Mouse (Mus musculus): Measurements from ENCODE around the gene Il17rd. TPM values are rescaled to one million over a fixed set of nuclear protein-coding genes. Genes with fewer than 3 reads are reported as not detected.

Il17rd gene
- polyA plus RNA-seq, 1 experiment from 2014 or later = 0.06 TPM

DNA sequence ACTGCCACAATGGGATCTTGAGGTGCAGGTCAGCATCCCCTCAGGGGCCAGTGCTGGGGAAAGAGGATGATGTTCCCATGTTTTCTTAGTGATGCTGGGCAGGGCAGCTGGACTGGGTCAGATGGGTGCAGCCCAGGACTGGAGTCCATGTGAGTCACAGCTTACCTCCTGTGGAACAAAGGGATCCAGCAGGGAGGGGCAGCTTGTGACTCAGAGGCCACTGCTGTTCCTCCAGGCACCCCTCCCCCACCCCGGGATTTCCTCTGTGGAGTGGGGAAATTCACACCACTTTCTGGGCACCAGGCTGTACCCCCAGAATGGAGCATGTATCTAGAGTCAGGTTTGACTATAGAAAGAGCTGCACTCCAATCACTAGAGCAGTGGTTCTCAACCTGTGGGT lies 92.8 kb downstream of the Il17rd start:
- no peaks in the 10 kb centered on the region for H3K79me2 ChIP-seq (ENCODE audit: inconsistent target)
- H3K27ac ChIP-seq = no peak overlapping the region
- H3K4me3 ChIP-seq (ENCODE audit: inconsistent target) = no peak overlapping the region
- WGBS (ENCODE audit: missing documents) = 67% methylated on average over 1 of the region's 1 CpGs
- H3K36me3 ChIP-seq (ENCODE audit: inconsistent target) = no peaks in the 10 kb centered on the region

DNA sequence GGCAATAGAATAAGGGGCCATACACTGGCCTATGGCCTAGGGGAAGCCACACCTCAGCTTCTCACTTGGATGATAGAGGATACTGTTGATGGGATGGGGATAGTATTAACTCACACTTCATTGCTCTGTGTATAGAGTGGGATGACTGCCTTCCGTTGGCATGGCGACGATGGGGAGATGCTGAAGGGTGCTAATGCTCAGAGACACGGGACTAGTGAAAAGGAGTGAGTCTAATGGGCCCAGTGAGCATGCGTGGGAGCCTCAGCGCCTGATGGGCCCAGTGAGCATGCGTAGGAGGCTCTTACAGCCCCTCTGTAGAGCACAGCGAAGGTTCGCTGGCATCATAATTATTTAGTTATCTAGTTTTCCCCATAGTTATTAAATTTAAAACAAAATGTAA lies 100.2 kb downstream of the Il17rd start:
- Histone ChIP-seq H3K36me3 (ENCODE audit: inconsistent target) (no peaks in the 10 kb centered on the region), H3K4me3 (ENCODE audit: inconsistent target) (no peak overlapping the region), H3K79me2 (ENCODE audit: inconsistent target) (no peaks in the 10 kb centered on the region), H3K27ac (no peak overlapping the region)
- WGBS (ENCODE audit: missing documents) = 92% methylated on average over 9 of the region's 9 CpGs

DNA sequence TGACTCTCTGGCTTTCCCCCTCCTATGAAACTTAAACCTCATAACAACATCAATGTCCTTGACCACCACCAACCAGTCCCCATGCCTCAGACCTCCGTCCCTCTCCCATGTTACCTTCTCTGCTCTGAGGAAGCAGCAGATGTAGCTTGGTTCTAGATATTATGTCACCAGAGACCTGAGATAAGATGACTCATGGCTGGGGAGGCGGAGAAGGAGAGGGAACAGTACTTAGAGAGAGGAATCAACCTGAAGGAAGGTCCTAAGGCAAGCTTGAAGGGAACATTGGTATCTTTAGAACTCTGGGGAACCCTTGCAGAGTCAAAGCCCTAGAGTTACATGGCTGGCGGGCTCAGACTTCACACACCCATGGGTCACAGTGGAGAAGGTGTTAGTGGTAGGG lies 101.2 kb downstream of the Il17rd start:
- H3K36me3 ChIP-seq (ENCODE audit: inconsistent target) = no peaks in the 10 kb centered on the region
- 90% methylated on average over 3 of the region's 3 CpGs for WGBS (ENCODE audit: missing documents)
- H3K79me2 ChIP-seq (ENCODE audit: inconsistent target) = no peaks in the 10 kb centered on the region
- H3K27ac ChIP-seq = no peak overlapping the region
- no peak overlapping the region for H3K4me3 ChIP-seq (ENCODE audit: inconsistent target)

DNA sequence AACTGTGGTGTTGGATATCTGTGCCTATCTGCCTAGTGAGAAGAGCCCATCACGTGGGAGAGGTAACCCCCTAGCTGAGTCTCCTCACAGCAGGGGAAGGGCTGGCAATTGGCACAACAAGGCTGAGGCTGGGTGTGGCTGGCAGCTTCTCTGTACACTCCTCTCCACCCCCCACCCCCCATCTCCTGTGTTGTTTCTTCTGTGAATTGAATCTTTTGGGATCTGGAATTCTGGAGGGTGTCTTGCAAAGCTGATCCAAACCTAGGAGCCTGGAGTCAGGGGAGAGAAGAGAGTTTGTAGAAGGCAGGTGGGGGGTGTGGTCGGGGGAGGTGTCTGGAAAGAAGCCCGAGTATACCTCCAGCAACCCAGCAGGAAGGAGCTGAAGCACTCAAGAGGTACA lies 102.7 kb downstream of the Il17rd start:
- 39% methylated on average over 3 of the region's 3 CpGs for WGBS (ENCODE audit: missing documents)
- Histone ChIP-seq H3K4me3 (ENCODE audit: inconsistent target) (no peak overlapping the region), H3K79me2 (ENCODE audit: inconsistent target) (no peaks in the 10 kb centered on the region), H3K36me3 (ENCODE audit: inconsistent target) (no peaks in the 10 kb centered on the region), H3K27ac (no peak overlapping the region)

DNA sequence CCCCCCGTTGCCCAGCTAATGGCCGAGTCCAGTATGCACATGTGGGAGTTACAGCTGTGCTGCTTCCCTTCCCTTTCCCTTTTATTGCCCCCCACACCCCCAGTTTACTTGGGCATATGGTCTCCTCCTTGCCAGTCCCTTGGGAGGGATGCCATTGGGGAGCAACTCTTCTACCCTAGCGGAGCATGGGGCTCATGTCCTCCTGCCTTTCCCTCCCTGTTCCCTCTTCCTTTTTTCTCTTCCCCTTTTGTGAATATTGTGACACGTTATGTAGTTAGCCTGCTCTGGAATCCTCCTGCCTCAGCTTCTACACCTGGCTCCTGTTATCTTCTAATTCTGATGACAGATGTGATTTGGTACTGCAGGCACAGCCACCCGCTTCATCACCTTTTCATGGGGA lies 103.9 kb downstream of the Il17rd start:
- Histone ChIP-seq H3K36me3 (ENCODE audit: inconsistent target) (no peaks in the 10 kb centered on the region), H3K79me2 (ENCODE audit: inconsistent target) (no peaks in the 10 kb centered on the region), H3K27ac (no peak overlapping the region), H3K4me3 (ENCODE audit: inconsistent target) (no peak overlapping the region)
- WGBS (ENCODE audit: missing documents) = 52% methylated on average over 3 of the region's 5 CpGs

DNA sequence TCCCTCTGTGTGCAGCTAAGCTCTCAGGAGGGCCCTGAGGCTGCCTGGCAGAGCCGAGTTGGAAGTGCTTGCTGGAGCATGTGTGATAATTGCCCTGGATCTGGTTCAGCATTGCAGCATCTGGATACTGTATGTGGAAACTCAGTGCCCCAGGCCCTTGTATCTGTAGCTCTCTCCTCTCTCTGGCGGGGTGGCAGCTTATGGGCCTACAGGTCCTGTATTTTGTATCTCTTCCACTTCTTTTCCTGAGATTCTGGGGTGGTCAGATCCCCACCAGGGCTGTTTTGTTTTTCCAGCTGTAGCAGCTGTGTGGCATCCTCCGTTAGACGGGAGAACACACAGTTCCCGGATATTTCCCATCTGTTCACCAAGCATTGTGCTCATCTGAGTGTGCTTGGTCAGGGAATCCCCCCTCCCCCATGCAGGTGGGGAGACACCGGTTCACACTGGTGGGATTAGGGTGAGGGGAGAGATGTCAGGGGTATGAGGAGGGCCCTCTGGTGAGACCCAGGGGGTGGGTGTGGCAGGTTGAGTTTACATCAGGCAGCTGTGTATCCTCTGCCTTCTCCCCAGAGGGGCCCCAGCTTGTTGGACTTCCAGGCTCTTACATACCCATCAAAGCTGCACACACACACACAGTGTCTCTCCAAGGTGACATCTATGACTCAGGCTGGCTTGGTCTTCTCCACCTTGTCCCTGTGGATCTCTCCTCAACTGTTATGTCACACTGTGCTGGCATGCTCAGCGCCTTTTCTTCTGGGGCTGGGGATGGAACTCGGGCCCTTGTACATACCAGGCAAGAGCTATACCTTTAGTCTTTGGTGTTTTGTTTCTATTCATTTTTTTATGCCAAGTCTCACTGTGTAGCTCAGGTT lies 106.7 kb downstream of the Il17rd start:
- 89% methylated on average over 8 of the region's 8 CpGs for WGBS (ENCODE audit: missing documents)
- H3K27ac ChIP-seq = no peak overlapping the region
- no peaks in the 10 kb centered on the region for H3K36me3 ChIP-seq (ENCODE audit: inconsistent target)

DNA sequence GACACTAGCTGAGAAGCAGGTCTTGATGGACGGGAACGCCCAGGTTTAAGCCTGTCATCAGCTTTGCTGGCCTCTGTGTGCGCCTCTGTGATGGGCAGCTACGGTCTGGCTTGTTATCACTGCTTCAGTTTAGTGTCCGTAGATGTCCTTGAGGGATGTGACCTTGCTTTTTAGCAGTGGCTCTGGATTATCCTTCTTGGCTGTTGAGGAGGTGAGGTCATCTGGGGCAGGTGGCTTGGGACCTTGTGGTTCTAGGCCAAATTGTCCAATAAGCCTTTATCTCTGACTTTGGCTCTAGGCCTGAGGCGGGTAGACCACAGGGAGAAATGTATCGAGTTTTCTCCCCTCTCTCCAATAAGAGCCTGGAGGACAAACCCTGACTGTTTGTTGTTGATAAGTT lies 109.0 kb downstream of the Il17rd start:
- 93% methylated on average over 7 of the region's 7 CpGs for whole genome bisulfite sequencing (ENCODE audit: missing documents)
- H3K36me3 ChIP-seq (ENCODE audit: inconsistent target) = no peaks in the 10 kb centered on the region

More for the DNA sequence above, 106.7 kb downstream of the Il17rd start:
- Histone ChIP-seq H3K4me3 (ENCODE audit: inconsistent target) (no peak overlapping the region), H3K79me2 (ENCODE audit: inconsistent target) (no peaks in the 10 kb centered on the region)

DNA sequence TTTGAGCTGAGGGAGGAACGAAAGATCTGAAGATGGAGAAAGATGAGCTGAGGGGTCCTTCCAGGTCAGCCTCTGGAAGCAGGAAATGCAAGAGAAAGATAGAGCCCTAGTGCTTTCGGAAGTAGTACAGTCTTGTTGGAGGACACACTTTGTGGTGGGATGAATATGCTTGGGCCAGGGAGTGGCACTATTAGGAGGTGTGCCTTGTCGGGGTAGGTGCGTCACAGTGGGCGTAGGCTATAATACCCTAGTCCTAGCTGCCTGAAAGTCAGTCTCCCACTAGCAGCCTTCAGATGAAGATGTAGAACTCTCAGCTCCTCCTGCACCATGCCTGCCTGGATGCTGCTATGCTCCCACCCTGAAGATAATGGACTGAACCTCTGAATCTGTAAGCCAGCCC lies 110.7 kb downstream of the Il17rd start:
- H3K79me2 ChIP-seq (ENCODE audit: inconsistent target) = no peaks in the 10 kb centered on the region
- WGBS (ENCODE audit: missing documents) = 91% methylated on average over 5 of the region's 5 CpGs
- H3K36me3 ChIP-seq (ENCODE audit: inconsistent target) = no peaks in the 10 kb centered on the region
- H3K27ac ChIP-seq = no peak overlapping the region
- no peak overlapping the region for H3K4me3 ChIP-seq (ENCODE audit: inconsistent target)

More for the DNA sequence above, 109.0 kb downstream of the Il17rd start:
- Histone ChIP-seq H3K79me2 (ENCODE audit: inconsistent target) (no peaks in the 10 kb centered on the region), H3K27ac (no peak overlapping the region), H3K4me3 (ENCODE audit: inconsistent target) (no peak overlapping the region)

DNA sequence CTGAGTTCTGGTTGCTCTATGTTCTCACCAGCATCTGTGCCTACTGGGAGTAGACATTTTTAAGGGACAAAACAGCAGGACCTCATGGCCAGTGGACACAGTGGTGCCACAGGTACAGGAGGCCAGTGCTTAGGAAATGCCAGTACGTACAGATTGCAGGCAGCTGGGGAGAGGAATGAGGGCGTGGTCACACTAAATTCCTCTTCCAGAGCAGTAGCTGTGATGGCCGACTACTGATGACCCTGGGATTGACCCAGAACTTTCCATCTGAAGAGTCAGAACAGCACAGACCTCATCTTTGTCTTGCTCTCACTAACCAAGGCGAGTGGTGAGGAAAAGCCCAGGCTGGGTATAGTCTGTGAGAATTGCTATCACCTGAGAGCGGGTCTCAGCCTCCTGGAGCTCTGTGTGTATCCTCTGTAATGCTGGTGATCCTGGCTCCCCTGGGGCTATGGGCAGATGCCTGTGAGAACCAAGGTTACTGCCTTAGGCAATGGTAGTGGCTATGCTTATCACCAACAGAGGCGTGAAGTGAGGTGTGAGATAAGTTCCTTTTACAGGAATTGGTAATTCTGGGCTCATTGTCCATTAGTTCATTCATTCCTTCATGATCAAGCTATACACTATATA lies 111.4 kb downstream of the Il17rd start:
- Histone ChIP-seq H3K4me3 (ENCODE audit: inconsistent target) (no peak overlapping the region), H3K79me2 (ENCODE audit: inconsistent target) (no peaks in the 10 kb centered on the region), H3K27ac (no peak overlapping the region), H3K36me3 (ENCODE audit: inconsistent target) (no peaks in the 10 kb centered on the region)
- 77% methylated on average over 6 of the region's 6 CpGs for whole genome bisulfite sequencing (ENCODE audit: missing documents)

DNA sequence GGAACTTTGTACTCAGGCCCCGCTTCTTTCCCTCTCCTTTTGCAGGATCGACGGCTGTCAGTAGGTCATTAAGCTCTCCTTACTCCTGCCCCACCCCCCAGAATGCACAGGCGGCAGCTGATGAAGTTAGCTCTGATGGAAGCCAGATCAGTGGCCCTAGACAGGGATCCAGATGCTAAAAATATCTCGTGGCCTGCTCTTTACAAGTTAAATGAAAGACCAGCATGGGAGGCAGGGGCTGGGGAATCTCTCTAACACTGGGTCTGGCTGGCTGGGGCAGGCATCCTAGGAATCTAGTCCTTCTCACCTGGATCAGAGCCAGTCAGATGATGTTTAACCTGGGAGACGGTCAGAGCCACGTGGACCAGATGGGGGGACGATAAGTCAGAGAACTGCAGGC lies 112.7 kb downstream of the Il17rd start:
- no peak overlapping the region for H3K4me3 ChIP-seq (ENCODE audit: inconsistent target)
- no peaks in the 10 kb centered on the region for H3K79me2 ChIP-seq (ENCODE audit: inconsistent target)
- H3K27ac ChIP-seq = no peak overlapping the region
- 84% methylated on average over 8 of the region's 8 CpGs for WGBS (ENCODE audit: missing documents)
- H3K36me3 ChIP-seq (ENCODE audit: inconsistent target) = no peaks in the 10 kb centered on the region

DNA sequence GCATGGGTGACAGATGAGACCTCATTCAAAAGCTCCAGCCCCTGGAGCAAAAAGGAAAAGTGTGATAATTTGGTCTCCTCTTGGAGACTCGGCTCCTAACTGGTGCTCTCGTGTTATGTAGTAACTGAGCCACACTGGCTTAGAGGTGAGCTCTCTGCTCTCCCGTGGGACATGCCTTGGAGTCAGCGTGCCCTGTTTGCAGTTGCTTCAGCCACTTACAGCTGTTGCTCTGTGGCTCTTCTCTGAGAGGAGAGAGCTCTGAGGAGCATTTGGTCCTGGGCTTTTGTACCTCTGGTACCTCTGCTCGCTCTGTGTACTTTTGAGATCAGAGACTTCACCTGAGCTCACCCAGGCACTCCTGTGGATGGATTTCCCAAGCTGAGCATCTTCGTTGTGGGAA lies 116.3 kb downstream of the Il17rd start:
- H3K4me3 ChIP-seq (ENCODE audit: inconsistent target) = no peak overlapping the region
- H3K79me2 ChIP-seq (ENCODE audit: inconsistent target) = no peaks in the 10 kb centered on the region
- H3K27ac ChIP-seq = no peak overlapping the region
- no peaks in the 10 kb centered on the region for H3K36me3 ChIP-seq (ENCODE audit: inconsistent target)
- 86% methylated on average over 6 of the region's 6 CpGs for WGBS (ENCODE audit: missing documents)

DNA sequence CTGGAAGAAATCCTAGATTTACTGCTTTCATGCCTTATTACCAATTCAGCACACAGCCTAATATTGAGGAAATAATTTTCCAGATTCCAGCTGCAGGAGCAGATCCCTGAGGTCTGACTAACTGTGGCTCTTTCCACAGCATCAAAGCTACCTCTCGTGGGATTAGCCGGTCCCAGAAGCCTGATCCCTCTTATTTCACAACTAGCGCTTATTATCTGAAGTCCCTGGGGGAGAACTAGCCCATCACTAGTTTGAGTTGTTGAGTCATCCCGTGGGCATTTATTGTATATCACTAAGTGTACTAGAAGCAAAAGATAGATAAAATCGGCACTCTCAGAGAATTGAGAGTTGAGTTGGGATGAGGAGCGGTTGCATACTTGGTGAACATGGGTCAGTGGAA lies 117.3 kb downstream of the Il17rd start:
- 89% methylated on average over 6 of the region's 6 CpGs for WGBS (ENCODE audit: missing documents)
- Histone ChIP-seq H3K79me2 (ENCODE audit: inconsistent target) (no peaks in the 10 kb centered on the region), H3K36me3 (ENCODE audit: inconsistent target) (no peaks in the 10 kb centered on the region), H3K4me3 (ENCODE audit: inconsistent target) (no peak overlapping the region), H3K27ac (no peak overlapping the region)

Other genes starting within 250 kb of the Il17rd start
- not detected in 3 replicates for gene Asb14, start 144.4 kb upstream of the Il17rd start, polyA plus RNA-seq (2018)
- 13.9 to 18.6 TPM (median 15.8 TPM) in 3 replicates for gene Appl1, start 67.7 kb upstream of the Il17rd start, polyA plus RNA-seq (2018)
- gene Hesx1, start 44.5 kb upstream of the Il17rd start, polyA plus RNA-seq (2018) = 0.42 to 1.4 TPM (median 1.3 TPM) in 3 replicates
- 34.2 to 81.9 TPM (median 57.0 TPM) in 3 replicates for gene Arhgef3, start 76.0 kb downstream of the Il17rd start, polyA plus RNA-seq (2018)